Mouse (Mus musculus) left cerebral cortex, adult 18-20 months (tissue): ENCODE measurements around the gene Ptprd. TPM values are rescaled to one million over a fixed set of nuclear protein-coding genes. Genes with fewer than 3 reads are reported as not detected.

Experiments used
- DNase-seq, 2 experiments: peaks; one replicate each; pipeline ENCODE4 v3.0.0; 2021 to 2022; ENCODE audit warnings: low spot score in 2 of 2, mixed read lengths in 1 of 2
- total RNA-seq, 2 experiments: library from RNA; stranded (reverse); gene quantifications; 2 replicates each; pipeline ENCODE4 v1.2.3; 2021

Ptprd gene
- total RNA-seq, 2 experiments from 2014 or later, result 261 to 270 TPM

DNA sequence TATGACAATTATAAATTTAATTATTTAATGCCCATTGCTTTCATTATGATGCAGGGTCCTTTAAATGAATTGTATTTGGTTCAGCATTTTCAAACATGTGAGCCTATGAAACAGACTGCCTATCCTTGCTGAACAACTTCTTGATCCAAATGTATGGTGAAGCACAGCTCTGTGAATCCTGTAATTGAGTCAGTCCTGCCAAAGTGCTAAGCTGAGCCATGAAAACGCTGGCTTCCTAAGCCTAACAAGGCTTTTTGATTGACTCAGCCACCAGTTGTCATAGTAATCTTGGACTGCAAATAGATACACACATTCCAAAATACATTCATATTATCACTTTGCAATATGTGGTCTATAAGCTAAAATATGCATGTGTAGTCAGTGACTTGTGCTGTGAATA, 625.1 kb downstream of the Ptprd start:
- no peak for DNase-seq

DNA sequence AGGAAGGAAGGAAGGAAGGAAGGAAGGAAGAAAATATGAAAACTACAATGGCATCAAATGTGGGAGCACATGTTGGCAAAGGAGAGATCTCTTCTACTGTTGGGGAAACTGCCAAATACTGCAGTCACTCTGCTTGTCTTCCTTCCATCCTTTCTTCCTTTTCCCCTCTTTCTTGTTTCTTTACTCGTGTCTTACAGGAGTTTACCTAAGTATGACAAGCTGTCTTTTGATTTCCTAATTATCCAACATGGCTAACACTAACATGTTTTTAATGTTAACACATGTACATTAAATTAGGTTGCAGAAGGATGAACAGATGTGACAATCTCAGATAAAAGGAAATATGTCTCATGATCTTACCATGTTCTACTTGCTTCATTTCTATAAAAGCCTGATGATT, 625.5 kb downstream of the Ptprd start:
- DNase-seq, result no peak

DNA sequence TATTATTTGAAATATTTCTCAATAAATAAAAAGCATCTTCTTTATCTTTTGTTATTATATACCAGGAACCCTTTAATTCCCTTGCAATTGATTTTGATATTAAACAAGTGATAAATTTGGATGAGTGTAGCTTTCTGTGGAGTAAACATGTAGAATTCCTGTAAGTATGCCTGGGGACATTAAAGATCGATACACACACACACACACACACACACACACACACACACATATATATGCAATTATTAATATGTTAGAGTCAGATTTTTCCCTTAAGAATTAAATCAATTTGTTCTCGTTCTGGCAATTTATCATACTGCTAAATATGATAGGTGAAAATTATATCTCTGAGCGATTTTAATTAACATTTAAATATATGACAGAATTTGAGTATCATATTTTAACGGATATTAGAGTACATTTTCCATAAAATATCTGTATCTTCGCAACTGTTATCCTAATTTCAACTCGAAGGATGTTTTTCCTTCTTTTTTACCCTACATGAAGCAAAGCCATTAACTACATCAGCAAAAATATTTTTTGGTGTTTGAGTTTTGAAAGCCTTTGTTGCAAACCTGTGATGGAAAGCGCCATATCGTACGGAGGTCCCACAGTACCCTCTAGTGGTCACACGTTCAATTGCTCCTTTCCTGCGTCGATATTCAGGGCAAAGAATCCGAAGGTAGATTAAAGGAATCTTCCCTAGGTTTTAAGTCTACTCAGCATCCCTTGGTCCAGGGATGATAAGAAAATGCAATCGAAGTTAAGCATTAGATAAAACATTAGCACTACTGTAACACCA, 653.2 kb downstream of the Ptprd start:
- peak; percentile 47 to 69 for DNase-seq

DNA sequence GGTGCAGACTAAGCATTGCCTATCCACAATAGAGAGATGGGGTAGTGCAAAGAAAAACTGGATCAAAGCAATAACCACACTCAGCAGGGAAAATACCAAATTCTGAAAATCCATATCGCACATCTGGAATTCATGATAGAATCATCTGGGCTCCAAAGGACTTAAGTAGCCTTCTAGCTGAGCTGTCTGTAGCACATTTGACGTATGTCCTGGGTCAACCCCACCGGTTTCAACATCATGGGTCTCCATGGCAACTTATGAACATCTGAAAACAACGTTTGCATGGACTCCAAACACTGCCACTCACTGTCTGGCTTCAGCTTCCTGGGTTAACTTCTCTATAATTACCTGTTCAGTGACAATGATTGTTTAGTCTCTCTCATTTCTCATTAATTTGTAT, 655.9 kb downstream of the Ptprd start:
- DNase-seq, result no peak

DNA sequence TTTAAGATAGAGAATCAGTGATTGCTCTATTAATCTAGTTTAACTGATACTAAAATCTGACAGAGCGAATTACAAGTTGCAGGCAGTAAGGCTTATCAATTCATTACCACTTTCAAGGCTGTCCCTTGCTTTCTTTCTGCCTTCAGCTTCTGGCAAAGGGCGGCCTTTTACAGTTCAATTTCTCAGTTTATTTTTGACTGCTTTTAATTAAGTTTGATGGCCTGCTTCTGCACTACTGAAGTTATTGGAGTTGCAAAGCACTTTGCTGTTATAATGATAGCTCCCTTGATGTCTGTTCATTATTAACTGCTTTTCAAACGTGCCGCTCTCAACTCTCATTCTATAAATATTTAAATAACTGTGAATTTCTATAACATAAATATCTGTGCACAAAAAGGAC, 673.9 kb downstream of the Ptprd start:
- DNase-seq, result no peak

DNA sequence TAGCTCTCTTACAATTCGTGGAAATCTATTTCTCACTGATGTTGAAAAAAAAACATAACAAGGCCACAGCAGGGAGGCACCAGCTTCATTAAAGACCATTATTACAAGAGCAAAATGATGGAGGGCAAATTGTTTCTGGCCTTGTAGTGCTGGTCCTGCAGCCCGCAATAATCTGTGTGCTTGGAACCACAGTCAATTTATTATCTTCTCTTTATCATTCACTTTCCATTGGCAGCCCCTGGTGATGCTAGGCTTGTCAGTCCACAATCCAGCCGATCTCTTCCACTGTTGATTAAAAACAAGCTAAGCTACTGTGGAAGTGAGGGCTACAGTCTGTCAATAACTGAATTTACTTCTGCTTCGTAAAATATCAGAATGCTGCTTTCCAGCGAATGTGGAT, 674.4 kb downstream of the Ptprd start:
- no peak for DNase-seq

DNA sequence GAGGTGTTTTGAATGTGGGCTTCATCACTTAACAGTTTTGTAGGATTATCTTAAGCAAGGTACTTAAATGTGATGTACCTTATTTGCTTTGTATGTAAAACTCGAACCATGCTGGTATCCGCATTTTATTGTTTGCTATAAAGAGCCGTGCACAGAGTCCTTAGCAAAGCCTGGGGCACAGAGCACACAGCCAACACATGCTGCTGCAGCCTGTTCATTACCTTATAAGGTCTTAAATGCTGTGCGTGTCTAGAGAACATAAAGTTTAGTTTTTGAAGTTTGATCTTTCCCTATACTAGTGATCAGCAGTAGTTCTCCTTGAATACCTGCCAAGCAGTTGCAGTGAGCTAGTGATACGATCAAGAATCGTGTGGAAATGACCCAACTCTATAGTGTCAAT, 676.2 kb downstream of the Ptprd start:
- no peak for DNase-seq

DNA sequence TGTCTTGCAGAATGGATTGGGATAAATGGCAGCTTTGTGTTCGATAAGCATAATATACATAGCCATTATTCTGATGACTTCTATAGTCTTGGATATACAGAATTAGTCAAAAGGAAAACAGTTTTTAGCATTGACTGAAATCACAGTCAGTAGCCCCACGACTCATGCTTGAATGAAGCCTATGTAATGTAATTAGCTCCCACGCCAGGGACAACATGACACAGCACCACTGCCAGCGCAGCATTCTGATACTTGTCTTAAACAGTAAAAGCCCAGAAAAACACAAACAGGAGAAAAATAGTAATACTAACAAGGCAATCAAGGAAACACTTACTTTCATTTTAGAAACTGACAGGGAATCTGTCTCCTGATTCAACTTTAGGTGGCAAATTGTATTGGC, 677.2 kb downstream of the Ptprd start:
- DNase-seq, result peak in 1 of 2 experiments; percentile 8

DNA sequence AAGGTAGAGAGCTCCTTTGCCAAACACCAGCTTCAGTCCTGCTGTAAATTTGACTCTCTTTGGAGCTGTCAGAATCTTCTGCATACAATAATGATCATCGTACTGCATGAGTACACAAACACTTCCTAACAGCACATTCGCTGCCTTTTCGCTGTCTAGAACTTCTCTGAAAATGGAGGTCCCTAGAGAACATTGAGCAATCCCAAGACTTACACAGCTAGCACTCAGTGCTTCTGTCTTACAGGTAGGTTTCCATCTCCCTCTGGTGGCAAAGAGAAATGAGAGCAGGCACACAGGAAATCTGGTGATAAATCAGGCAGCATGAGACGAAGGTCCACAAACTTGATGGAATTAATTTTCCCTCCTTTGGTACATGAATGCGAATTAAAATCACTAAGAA, 692.6 kb downstream of the Ptprd start:
- peak; percentile 17 to 36 for DNase-seq

DNA sequence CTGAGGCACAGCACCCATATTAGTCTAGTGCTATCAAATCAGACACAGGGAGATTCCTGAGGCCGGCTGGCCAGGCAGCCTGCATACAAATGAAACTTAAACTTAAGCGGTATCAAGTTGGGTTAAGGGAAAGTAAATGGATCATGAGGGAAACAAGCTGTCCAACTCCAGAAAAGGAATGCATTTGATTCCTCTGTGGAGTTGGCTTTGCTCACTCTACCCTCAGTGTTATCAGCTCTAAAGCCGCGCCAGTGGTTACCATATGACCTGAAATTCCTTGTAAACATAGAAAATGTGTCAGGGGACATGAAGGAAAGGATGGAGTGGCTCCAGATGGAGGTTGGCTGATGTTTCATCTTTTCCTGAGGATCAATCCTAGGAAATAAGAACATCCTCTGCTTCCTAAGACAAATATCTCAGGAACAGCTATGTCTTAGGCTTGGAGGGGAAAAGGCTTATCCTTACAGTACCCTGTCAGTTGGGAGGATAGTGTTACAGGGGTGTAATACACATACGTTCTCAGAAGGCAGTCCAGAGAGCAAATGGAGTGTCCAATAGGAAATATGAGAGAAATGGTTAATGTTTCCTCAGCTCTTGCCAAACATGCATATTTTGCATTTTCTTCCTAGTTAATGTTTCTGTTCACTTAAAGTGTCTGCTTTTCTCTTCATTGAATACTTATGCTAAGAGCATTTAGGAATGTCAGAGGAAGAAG, 697.7 kb downstream of the Ptprd start:
- DNase-seq, result no peak

DNA sequence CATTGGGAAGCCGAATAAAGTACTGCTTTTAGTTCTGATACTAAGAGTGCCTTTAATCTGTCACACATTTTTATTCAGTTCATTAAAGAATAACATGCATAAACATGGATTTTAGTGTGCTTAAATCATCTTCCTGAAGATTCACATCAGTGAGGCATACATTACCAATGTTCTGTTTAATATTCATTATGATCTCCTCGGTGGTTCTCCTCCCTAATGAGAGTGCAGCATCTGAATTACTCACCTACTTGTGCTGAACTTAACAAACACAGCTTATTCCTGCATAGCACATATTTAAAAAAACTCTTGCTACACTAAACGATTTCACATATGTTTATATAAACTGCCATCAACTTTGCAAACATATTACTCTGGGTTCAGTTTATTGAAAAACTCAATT, 698.7 kb downstream of the Ptprd start:
- DNase-seq, result no peak

DNA sequence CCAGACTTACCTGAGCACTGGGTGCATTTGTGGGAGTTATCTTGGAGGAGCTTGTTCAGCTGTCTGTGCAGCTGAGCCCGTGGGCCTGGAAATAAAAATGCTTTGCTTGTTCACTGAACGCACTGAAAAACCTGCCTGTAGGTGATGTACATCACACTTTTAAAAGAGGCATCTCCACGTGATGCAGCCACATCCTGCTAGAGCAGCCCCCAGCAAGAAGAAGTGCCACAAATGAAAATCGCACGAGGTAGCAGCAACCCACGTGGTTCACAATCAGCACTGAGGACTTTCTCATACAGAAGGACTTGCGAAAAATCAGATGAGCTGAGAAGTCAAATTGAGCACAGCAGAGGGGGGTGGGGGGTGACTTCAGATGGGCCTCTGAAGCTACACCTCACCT, 757.7 kb downstream of the Ptprd start:
- peak in 1 of 2 experiments; percentile 6 for DNase-seq

DNA sequence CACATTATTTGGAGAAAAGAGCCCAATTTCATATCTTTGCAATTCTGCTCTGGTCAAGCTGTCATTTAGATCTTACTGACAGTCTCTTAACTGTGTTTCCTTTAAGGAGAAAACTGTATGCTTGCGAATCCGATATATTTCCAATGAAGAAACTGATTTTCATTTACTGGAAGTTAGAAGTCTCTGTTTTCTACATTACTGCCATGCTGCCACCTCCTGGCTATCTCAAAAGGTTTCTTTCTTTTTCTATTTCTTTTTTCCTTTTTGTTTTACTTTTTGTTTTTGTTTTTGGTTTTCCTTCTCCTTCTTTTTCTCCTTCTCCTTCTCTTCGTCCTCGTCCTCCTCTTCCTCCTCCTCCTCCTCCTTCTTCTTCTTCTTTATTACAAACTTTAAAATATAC, 812.6 kb downstream of the Ptprd start:
- no peak for DNase-seq

DNA sequence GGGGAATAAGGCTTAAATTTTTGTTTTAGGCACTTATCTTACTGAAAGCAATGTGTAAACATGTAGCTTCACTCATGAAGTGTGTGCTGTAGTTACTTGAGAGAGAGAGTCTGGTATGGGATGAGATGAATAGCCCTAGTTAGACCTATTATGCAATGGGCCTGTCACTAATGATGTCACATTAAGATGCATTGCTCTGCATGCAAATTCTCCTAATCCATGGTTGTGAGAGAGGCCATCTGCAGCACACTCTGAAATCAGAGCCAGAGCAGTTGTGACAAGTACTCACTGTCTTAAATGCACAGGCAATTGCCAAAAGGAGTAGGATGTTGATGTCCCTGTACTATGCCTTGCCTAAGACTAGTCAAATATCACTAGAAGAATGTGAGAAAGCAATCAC, 850.0 kb downstream of the Ptprd start:
- no peak for DNase-seq

DNA sequence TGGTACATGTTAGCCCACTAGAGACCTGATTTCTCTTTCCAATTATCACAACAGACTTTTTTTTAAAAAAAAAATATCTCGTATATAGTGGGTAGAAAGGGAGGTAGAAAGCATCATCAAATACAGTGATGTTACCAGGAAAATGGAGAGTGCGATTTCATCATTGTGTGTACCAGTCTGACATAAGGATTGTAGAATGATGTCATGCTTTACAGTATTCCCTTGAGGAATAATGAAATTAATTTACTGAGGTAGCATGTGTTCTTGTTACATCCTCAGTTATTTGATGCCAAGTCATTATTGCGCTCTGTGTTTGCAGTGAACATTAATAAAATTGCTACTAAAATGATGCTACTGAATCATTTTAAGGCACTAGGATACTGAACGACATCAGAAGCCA, 884.6 kb downstream of the Ptprd start:
- DNase-seq, result no peak

DNA sequence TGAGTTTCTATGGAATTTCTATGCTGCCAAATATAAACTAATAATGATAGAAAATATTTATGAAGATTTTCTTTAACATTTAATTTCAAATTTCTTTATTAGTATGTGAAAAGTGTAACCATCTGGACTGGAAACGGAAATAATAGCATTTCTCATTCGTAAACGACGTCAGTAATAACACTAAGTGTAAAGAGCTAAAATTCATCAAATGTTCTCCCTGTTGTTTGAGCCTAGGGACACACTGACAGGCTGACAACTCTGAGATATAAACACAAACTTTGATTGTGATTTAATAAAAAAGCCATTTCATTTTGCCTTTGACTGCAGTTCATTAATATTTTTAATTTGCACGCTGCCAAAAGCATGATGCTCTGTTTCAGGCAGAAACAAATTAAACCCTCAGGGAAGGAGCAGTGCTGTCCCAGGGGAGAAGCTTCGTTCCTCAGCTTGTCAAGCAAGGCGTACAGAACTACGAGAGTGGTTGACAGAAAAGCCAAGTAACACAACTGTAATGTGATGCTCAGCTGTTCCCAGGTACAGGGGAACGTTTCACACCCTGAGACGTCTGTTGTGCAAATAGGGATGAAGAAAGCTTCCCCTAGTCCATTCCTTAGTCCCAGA, 894.6 kb downstream of the Ptprd start:
- DNase-seq, result no peak

DNA sequence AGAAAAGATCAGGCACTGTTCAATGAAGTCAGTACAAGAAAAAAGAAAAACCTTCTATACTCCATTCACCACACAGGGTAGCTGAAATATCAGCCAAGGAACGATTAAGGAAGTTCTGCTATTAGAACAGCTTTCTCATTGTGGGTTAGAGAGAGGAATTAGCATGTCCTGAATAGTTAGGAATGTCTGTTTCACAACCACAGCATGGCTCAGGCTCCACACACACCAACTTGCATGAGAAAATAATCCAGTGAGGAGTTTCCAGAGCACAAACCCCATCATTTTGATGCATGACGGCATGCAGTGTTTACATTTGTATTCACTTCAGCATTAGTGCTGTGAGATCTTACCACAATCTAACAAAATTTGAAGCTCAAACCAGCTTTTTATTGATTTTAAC, 895.1 kb downstream of the Ptprd start:
- no peak for DNase-seq

DNA sequence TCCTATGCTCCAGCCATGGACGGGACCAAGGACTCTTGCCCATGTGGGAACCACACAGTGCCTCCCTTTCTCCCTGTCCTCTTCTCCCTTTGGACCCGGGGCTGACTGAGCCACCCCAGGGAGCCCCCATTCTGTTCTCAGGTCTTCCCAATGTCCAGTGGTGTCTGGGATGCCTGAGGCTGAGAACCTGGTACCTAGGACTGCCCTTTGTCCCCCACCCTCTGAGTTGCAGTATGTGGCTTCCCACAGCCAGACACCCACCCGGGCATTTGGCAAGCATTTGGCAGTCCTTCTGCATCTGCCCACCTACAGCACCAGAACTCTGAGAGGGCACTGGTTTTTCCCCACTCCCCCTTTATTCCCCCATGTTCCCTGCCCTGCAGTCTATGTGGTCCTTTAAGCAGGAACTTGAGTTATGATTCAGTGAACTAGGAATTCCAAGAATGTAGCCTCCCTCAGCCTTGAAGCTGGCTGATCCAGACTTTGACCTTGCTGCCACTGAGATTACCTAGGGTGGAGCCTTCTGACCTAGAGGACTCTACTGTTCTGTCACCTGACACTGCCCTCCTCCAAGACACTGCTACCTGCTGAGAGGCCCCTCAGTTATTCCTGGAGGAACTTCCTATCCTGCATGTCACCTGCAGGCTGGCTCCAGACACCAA, 901.5 kb downstream of the Ptprd start:
- DNase-seq, result no peak

DNA sequence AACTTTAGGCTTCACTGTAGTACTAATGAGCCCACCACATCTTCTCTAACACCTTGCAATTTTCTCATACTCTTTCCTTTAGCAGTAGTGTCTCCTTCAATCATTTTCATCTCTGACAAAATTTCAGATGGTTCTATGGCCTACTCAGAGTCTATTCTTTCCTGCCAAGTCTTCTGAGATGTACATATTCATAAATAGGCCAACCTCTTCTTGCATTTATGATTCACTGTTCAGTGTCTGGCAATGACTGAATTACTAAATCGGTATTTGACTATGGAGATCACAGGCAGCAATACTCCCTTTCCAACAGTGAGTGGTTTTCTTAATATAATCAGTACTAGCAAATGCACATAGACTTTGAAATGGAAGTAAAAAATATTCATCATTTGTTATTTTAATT, 928.3 kb downstream of the Ptprd start:
- no peak for DNase-seq

DNA sequence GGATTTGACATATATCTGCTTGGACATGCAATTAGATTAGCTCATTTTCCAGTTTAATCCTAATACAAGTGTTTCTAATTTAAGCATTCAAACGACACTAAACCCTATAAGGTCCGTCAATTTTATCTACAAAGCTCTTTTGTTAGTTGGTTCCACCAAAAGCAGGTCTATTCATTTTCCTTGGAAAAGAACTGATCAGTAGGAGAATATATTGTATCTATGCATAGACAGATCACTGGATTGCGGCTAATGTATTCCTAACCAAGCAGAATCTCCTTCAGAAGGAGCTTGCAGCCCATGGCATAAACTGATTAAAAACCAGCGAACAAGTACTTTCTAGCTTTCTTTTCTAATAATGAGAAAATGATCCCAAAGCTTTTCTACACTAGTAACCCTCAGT, 933.8 kb downstream of the Ptprd start:
- no peak for DNase-seq

DNA sequence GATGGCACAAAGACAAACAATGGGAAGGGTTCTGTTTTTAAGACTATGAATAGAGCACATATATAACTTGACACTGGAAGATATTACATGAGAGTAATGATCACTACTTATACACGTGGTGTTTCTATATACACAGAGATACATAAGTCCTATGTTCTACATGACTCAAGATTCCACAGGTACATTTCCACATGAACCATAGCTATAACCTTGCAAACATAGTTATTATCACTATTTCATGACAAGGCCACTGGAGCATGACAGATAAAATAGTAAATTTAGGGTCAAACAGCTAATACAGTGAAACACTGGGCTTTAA, 951.8 kb downstream of the Ptprd start:
- no peak for DNase-seq
